Mouse (Mus musculus): ENCODE results near the gene AC141477.1. TPM values are rescaled to one million over a fixed set of nuclear protein-coding genes. Genes with fewer than 3 reads are reported as not detected.

AC141477.1 gene
- polyA plus RNA-seq (2015; fragmentation: Nextera tagmentation; extraction: Ambion mirVana) = not detected in 2 replicates

GRCm38 (mm10) chr10:76440281-76440680 is at the start of gene AC141477.1:
AC141477.1 (minus strand) TSS chr10:76440444.
- H3K4me1 ChIP-seq (replicated peaks; ENCODE audit: control insufficient read depth, insufficient read depth, low read length) = 0 out of 2 replicates have a peak, but pooled peaks cover 4% of the 10 kb centered on the region
- no peak within 1 kb of the TSS for H3K27ac ChIP-seq (ENCODE audit: low read depth, low read length)
- H3K36me3 ChIP-seq (ENCODE audit: control insufficient read depth, insufficient read depth) = peaks cover 42% of the 10 kb centered on the region
- H3K4me2 ChIP-seq (replicated peaks; ENCODE audit: low read depth) = no peak within 1 kb of the TSS
- no peak within 1 kb of the TSS for H3K4me3 ChIP-seq (ENCODE audit: low read depth, low read length)
- H3K27me3 ChIP-seq (replicated peaks; ENCODE audit: control insufficient read depth, insufficient read depth, low read length) = no peaks in the 10 kb centered on the region
- WGBS = 96% methylated on average over 17 of the region's 17 CpGs
- TF ChIP-seq CTCF (IDR thresholded peaks at IDR 0.05; ENCODE audit: low read depth) = no peak
- H3K9me3 ChIP-seq (ENCODE audit: control insufficient read depth) = no peaks in the 10 kb centered on the region
- no peak for ATAC-seq
- H3K9ac ChIP-seq (ENCODE audit: low read depth, low read length) = no peak within 1 kb of the TSS

DNA sequence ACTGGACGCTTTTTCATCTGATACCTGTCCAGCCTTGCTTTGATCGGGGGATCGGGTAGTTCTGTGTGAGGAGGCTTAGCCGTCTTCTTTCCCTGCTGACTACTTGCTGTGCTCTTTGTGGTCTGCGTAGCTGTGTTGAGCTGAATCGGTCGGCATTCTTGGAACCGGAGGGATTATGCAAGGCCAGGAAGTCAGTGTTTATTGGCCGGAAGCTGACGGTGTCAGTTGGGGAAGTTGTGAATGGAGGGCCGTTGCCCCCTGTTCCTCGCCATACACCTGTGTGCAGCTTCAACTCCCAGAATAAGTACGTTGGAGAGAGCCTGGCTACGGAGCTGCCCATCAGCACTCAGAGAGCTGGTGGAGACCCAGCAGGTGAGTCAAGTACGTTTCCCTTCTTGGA is 49.0 kb upstream of the AC141477.1 start:
- H3K27me3 ChIP-seq (replicated peaks; ENCODE audit: control insufficient read depth, insufficient read depth, low read length) = no peaks in the 10 kb centered on the region
- no peak overlapping the region for H3K9ac ChIP-seq (ENCODE audit: low read depth, low read length)
- peaks cover 89% of the 10 kb centered on the region for H3K36me3 ChIP-seq (ENCODE audit: control insufficient read depth, insufficient read depth)
- H3K4me2 ChIP-seq (replicated peaks; ENCODE audit: low read depth) = no peak overlapping the region
- TF ChIP-seq CTCF (IDR thresholded peaks at IDR 0.05; ENCODE audit: low read depth) = no peak
- H3K27ac ChIP-seq (ENCODE audit: low read depth, low read length) = no peak overlapping the region
- H3K9me3 ChIP-seq (ENCODE audit: control insufficient read depth) = no peaks in the 10 kb centered on the region
- no peak overlapping the region for H3K4me3 ChIP-seq (ENCODE audit: low read depth, low read length)
- ATAC-seq = no peak
- H3K4me1 ChIP-seq (replicated peaks; ENCODE audit: control insufficient read depth, insufficient read depth, low read length) = no peaks in the 10 kb centered on the region
- WGBS = 88% methylated on average over 15 of the region's 15 CpGs

GRCm38 (mm10) chr10:76488265-76488664 is 48.0 kb upstream of the AC141477.1 start:
- TF ChIP-seq CTCF (IDR thresholded peaks at IDR 0.05; ENCODE audit: low read depth) = no peak
- peaks cover 89% of the 10 kb centered on the region for H3K36me3 ChIP-seq (ENCODE audit: control insufficient read depth, insufficient read depth)
- ATAC-seq = no peak

GRCm38 (mm10) chr10:76486302-76486701 is 46.1 kb upstream of the AC141477.1 start:
- no peak for ATAC-seq
- Histone ChIP-seq H3K9me3 (ENCODE audit: control insufficient read depth) (no peaks in the 10 kb centered on the region), H3K4me2 (replicated peaks; ENCODE audit: low read depth) (no peak overlapping the region), H3K27ac (ENCODE audit: low read depth, low read length) (no peak overlapping the region), H3K4me1 (replicated peaks; ENCODE audit: control insufficient read depth, insufficient read depth, low read length) (no peaks in the 10 kb centered on the region), H3K4me3 (ENCODE audit: low read depth, low read length) (no peak overlapping the region), H3K36me3 (ENCODE audit: control insufficient read depth, insufficient read depth) (peaks cover 93% of the 10 kb centered on the region), H3K27me3 (replicated peaks; ENCODE audit: control insufficient read depth, insufficient read depth, low read length) (no peaks in the 10 kb centered on the region), H3K9ac (ENCODE audit: low read depth, low read length) (no peak overlapping the region)
- 96% methylated on average over 2 of the region's 2 CpGs for WGBS
- TF ChIP-seq CTCF (IDR thresholded peaks at IDR 0.05; ENCODE audit: low read depth) = no peak

More at GRCm38 (mm10) chr10:76488265-76488664, 48.0 kb upstream of the AC141477.1 start:
- Histone ChIP-seq H3K4me1 (replicated peaks; ENCODE audit: control insufficient read depth, insufficient read depth, low read length) (no peaks in the 10 kb centered on the region), H3K9ac (ENCODE audit: low read depth, low read length) (no peak overlapping the region), H3K9me3 (ENCODE audit: control insufficient read depth) (no peaks in the 10 kb centered on the region), H3K4me3 (ENCODE audit: low read depth, low read length) (no peak overlapping the region), H3K27me3 (replicated peaks; ENCODE audit: control insufficient read depth, insufficient read depth, low read length) (no peaks in the 10 kb centered on the region), H3K27ac (ENCODE audit: low read depth, low read length) (no peak overlapping the region), H3K4me2 (replicated peaks; ENCODE audit: low read depth) (no peak overlapping the region)
- WGBS = 96% methylated on average over 8 of the region's 8 CpGs

DNA sequence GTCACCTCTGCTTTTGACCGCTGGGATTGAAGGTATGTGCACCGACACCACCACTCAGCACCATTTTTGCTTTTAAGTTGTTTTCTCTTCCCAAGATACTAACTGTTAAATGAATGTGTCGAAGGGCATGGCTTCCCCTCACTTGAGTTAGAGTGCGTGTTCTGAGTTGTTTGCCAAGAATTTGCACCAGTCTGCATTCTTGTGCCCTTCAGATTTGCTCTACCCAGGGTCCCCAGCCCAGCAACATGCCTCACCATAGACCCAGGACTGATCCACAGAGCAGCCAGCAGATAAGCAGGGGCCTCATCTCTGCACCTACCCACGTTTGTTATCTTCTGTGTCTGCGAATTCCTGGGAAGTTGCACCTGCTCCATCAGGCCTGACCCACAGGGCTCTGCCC is 41.2 kb upstream of the AC141477.1 start:
- Histone ChIP-seq H3K27ac (ENCODE audit: low read depth, low read length) (no peak overlapping the region), H3K9ac (ENCODE audit: low read depth, low read length) (no peak overlapping the region), H3K4me2 (replicated peaks; ENCODE audit: low read depth) (no peak overlapping the region), H3K27me3 (replicated peaks; ENCODE audit: control insufficient read depth, insufficient read depth, low read length) (no peaks in the 10 kb centered on the region), H3K36me3 (ENCODE audit: control insufficient read depth, insufficient read depth) (peaks cover 93% of the 10 kb centered on the region), H3K9me3 (ENCODE audit: control insufficient read depth) (no peaks in the 10 kb centered on the region), H3K4me3 (ENCODE audit: low read depth, low read length) (no peak overlapping the region), H3K4me1 (replicated peaks; ENCODE audit: control insufficient read depth, insufficient read depth, low read length) (no peaks in the 10 kb centered on the region)
- ATAC-seq = no peak
- WGBS = 88% methylated on average over 6 of the region's 6 CpGs
- no peak for TF ChIP-seq CTCF (IDR thresholded peaks at IDR 0.05; ENCODE audit: low read depth)

DNA sequence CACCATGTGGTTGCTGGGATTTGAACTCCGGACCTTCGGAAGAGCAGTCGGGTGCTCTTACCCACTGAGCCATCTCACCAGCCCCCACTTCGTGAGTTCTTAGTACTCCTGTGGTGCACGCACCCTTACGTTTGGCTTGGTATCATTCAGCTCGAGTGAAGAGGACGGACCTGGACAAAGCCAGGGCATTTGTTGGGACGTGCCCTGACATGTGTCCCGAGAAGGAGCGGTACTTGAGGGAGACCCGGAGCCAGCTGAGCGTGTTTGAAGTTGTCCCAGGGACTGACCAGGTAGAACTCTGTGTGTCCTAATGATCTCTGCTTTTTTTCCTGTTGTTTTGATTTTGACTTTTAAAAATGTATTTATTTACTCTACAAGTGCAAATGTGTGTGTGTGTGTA is 40.6 kb upstream of the AC141477.1 start:
- H3K4me2 ChIP-seq (replicated peaks; ENCODE audit: low read depth) = no peak overlapping the region
- no peaks in the 10 kb centered on the region for H3K4me1 ChIP-seq (replicated peaks; ENCODE audit: control insufficient read depth, insufficient read depth, low read length)
- H3K9me3 ChIP-seq (ENCODE audit: control insufficient read depth) = no peaks in the 10 kb centered on the region
- H3K27me3 ChIP-seq (replicated peaks; ENCODE audit: control insufficient read depth, insufficient read depth, low read length) = no peaks in the 10 kb centered on the region
- no peak overlapping the region for H3K27ac ChIP-seq (ENCODE audit: low read depth, low read length)
- peaks cover 91% of the 10 kb centered on the region for H3K36me3 ChIP-seq (ENCODE audit: control insufficient read depth, insufficient read depth)
- TF ChIP-seq CTCF (IDR thresholded peaks at IDR 0.05; ENCODE audit: low read depth) = no peak
- no peak overlapping the region for H3K9ac ChIP-seq (ENCODE audit: low read depth, low read length)
- no peak for ATAC-seq
- H3K4me3 ChIP-seq (ENCODE audit: low read depth, low read length) = no peak overlapping the region
- 92% methylated on average over 13 of the region's 13 CpGs for WGBS

DNA sequence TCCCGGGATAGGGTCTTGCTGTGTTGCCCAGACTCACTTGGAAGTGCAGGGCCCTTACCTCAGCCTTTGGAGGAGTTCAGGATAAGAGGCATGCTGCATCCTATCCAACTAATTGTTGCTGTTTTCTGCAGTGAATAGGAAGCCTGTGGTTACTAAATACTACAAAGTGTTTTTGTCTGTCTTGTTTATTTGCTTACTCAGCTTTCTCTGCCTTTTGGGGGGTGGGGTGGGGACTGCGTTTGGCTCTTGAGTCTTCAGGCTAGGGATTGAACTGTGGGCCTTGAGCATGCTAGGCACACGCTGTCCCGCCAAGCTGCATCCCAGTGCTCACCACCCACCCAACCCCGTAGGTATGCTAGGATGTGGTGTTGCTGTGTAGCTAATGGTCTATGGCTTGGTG is 33.5 kb upstream of the AC141477.1 start:
- no peak for ATAC-seq
- no peak overlapping the region for H3K4me2 ChIP-seq (replicated peaks; ENCODE audit: low read depth)
- no peaks in the 10 kb centered on the region for H3K4me1 ChIP-seq (replicated peaks; ENCODE audit: control insufficient read depth, insufficient read depth, low read length)
- no peak overlapping the region for H3K27ac ChIP-seq (ENCODE audit: low read depth, low read length)
- no peak overlapping the region for H3K4me3 ChIP-seq (ENCODE audit: low read depth, low read length)
- H3K9me3 ChIP-seq (ENCODE audit: control insufficient read depth) = no peaks in the 10 kb centered on the region
- TF ChIP-seq CTCF (IDR thresholded peaks at IDR 0.05; ENCODE audit: low read depth) = no peak
- no peak overlapping the region for H3K9ac ChIP-seq (ENCODE audit: low read depth, low read length)
- H3K27me3 ChIP-seq (replicated peaks; ENCODE audit: control insufficient read depth, insufficient read depth, low read length) = no peaks in the 10 kb centered on the region
- WGBS = 97% methylated on average over 5 of the region's 5 CpGs
- peaks cover 70% of the 10 kb centered on the region for H3K36me3 ChIP-seq (ENCODE audit: control insufficient read depth, insufficient read depth)
